Mouse (Mus musculus): ENCODE results near the gene Fam174a. TPM values are rescaled to one million over a fixed set of nuclear protein-coding genes. Genes with fewer than 3 reads are reported as not detected.
A peak's percentile ranks its signal among the peaks of the same experiment; 100 is the strongest.

The Fam174a gene
- 12.9 and 13.8 TPM in 2 replicates for polyA plus RNA-seq (2016; fragmentation: Nextera tagmentation; extraction: Ambion mirVana)

DNA sequence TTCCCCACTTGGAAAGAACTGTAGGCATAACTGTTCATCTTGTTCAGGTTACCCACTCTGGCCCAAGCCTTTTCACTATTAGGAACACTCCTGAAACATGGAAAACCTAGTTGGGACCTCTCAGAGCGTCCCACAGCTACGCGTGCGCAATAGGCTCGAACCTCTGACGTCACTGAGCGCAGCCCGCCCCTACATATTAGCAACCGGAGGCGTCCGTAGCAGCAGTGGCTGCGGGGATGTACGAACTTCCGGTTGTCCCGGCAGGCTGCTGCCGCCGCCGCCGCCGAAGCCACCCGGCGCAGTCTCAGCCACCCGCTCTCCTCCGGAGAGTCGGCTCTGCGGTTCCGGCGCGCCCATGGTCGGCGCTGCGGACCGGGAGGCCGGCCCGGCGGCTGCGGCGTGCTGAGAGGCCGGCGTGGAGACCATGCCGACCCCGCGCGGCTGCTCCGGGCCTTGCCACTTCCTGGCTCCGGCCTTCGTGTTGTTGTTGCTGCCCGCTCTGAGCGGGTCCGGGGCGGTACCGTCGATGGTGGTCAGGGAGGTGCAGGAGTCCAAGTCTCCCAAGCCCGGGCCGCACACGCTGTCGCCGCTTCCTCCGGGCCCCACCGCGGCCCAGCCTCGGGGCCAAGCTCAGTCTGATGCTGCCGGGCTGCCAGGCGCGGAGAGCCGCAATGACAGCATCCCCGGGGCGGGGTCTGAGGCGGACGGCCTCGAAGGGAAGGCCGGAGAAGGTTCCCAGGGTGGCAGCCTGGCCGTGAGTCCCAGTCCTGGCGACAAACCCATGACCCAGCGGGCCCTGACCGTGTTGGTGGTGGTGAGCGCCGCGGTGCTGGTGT is at the start of gene Fam174a:
TSS of gene Fam174a (plus strand) at position 231 of the 836 bp plus-strand sequence.
- Histone ChIP-seq H3K27me3 (ENCODE audit: low read depth, poor library complexity, severe bottlenecking) (no peaks in the 10 kb centered on the region), H3K4me3 (peak within 1 kb of the TSS; percentile 90), H3K9me3 (replicated peaks) (no peaks in the 10 kb centered on the region), H3K36me3 (no peaks in the 10 kb centered on the region), H3K4me1 (peaks cover 9% of the 10 kb centered on the region), H3K27ac (peak within 1 kb of the TSS; percentile 91)
- WGBS, result under 1% methylated on average over 79 of the region's 79 CpGs
- peak; percentile 89 for DNase-seq (ENCODE audit: low spot score)

- no peaks in the 10 kb centered on the region for H3K9me3 ChIP-seq (replicated peaks)
- 85% methylated on average over 2 of the region's 2 CpGs for WGBS
- DNase-seq (ENCODE audit: low spot score), result no peak
These were observed 49.6 kb upstream of the Fam174a start for GRCm38 (mm10) chr1:95263843-95264242.

GRCm38 (mm10) chr1:95267950-95268724 is 45.3 kb upstream of the Fam174a start:
- Histone ChIP-seq H3K36me3 (no peaks in the 10 kb centered on the region), H3K4me3 (no peak overlapping the region), H3K27ac (no peak overlapping the region), H3K4me1 (no peaks in the 10 kb centered on the region), H3K27me3 (ENCODE audit: low read depth, poor library complexity, severe bottlenecking) (no peaks in the 10 kb centered on the region), H3K9me3 (replicated peaks) (no peaks in the 10 kb centered on the region)
- WGBS, result 83% methylated on average over 13 of the region's 13 CpGs
- DNase-seq (ENCODE audit: low spot score), result no peak

More at GRCm38 (mm10) chr1:95263843-95264242, 49.6 kb upstream of the Fam174a start:
- no peaks in the 10 kb centered on the region for H3K4me1 ChIP-seq
- H3K27ac ChIP-seq, result no peak overlapping the region
- no peaks in the 10 kb centered on the region for H3K36me3 ChIP-seq
- H3K27me3 ChIP-seq (ENCODE audit: low read depth, poor library complexity, severe bottlenecking), result no peaks in the 10 kb centered on the region
- H3K4me3 ChIP-seq, result no peak overlapping the region

GRCm38 (mm10) chr1:95273321-95273720 is 40.1 kb upstream of the Fam174a start:
- no peaks in the 10 kb centered on the region for H3K4me1 ChIP-seq
- WGBS, result 39% methylated on average over 1 of the region's 1 CpGs
- DNase-seq (ENCODE audit: low spot score), result no peak
- no peaks in the 10 kb centered on the region for H3K36me3 ChIP-seq
- H3K9me3 ChIP-seq (replicated peaks), result no peaks in the 10 kb centered on the region
- no peak overlapping the region for H3K27ac ChIP-seq
- no peak overlapping the region for H3K4me3 ChIP-seq
- no peaks in the 10 kb centered on the region for H3K27me3 ChIP-seq (ENCODE audit: low read depth, poor library complexity, severe bottlenecking)

DNA sequence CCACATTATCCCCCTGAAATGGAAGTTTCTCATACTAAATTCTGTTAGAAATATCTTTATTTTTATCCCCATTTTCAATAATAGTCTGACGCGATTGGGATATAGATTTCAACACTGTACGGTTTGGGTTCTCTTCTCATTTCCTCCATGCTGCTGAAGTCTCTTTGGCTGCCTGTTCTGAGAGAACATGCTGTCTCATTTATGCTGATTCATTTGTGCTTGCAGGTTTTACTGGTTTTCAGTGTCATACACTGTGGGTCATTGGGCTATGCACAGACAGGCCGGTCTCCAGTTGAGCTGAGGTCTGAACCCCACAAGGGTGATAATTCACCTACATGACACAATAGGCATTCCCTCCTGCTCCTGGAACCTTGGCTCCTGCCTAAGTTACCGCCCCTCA is 5.1 kb upstream of the Fam174a start:
- H3K27ac ChIP-seq, result no peak overlapping the region
- H3K27me3 ChIP-seq (ENCODE audit: low read depth, poor library complexity, severe bottlenecking), result no peaks in the 10 kb centered on the region
- H3K9me3 ChIP-seq (replicated peaks), result no peaks in the 10 kb centered on the region
- no peaks in the 10 kb centered on the region for H3K36me3 ChIP-seq
- no peak for DNase-seq (ENCODE audit: low spot score)
- no peaks in the 10 kb centered on the region for H3K4me1 ChIP-seq
- no peak overlapping the region for H3K4me3 ChIP-seq
- 78% methylated on average over 5 of the region's 5 CpGs for WGBS

GRCm38 (mm10) chr1:95314229-95314555 is 769 bp downstream of the Fam174a start:
- H3K27me3 ChIP-seq (ENCODE audit: low read depth, poor library complexity, severe bottlenecking), result no peaks in the 10 kb centered on the region
- WGBS, result 0% methylated on average over 6 of the region's 6 CpGs
- H3K4me1 ChIP-seq, result peaks cover 9% of the 10 kb centered on the region
- H3K4me3 ChIP-seq, result peak overlapping the region; percentile 90
- no peaks in the 10 kb centered on the region for H3K9me3 ChIP-seq (replicated peaks)
- no peak for DNase-seq (ENCODE audit: low spot score)
- no peaks in the 10 kb centered on the region for H3K36me3 ChIP-seq
- peak overlapping the region; percentile 91 for H3K27ac ChIP-seq

- Histone ChIP-seq H3K36me3 (no peaks in the 10 kb centered on the region), H3K9me3 (replicated peaks) (no peaks in the 10 kb centered on the region), H3K4me1 (peaks cover 9% of the 10 kb centered on the region), H3K27ac (no peak overlapping the region), H3K4me3 (no peak overlapping the region), H3K27me3 (ENCODE audit: low read depth, poor library complexity, severe bottlenecking) (no peaks in the 10 kb centered on the region)
- no peak for DNase-seq (ENCODE audit: low spot score)
- WGBS, result 90% methylated on average over 6 of the region's 6 CpGs
These were observed 2.6 kb downstream of the Fam174a start for GRCm38 (mm10) chr1:95315981-95316380.

GRCm38 (mm10) chr1:95322219-95322618 is 8.8 kb downstream of the Fam174a start:
- no peaks in the 10 kb centered on the region for H3K4me1 ChIP-seq
- no peak for DNase-seq (ENCODE audit: low spot score)
- no peaks in the 10 kb centered on the region for H3K9me3 ChIP-seq (replicated peaks)
- no peaks in the 10 kb centered on the region for H3K27me3 ChIP-seq (ENCODE audit: low read depth, poor library complexity, severe bottlenecking)
- H3K27ac ChIP-seq, result no peak overlapping the region
- H3K4me3 ChIP-seq, result no peak overlapping the region
- H3K36me3 ChIP-seq, result peaks cover 5% of the 10 kb centered on the region
- 88% methylated on average over 2 of the region's 2 CpGs for WGBS

GRCm38 (mm10) chr1:95323004-95323403 is 9.6 kb downstream of the Fam174a start:
- 83% methylated on average over 7 of the region's 7 CpGs for WGBS
- H3K36me3 ChIP-seq, result peaks cover 5% of the 10 kb centered on the region

GRCm38 (mm10) chr1:95326856-95327255 is 13.4 kb downstream of the Fam174a start:
- no peak overlapping the region for H3K4me3 ChIP-seq
- H3K9me3 ChIP-seq (replicated peaks), result no peaks in the 10 kb centered on the region
- no peaks in the 10 kb centered on the region for H3K4me1 ChIP-seq
- no peak overlapping the region for H3K27ac ChIP-seq
- H3K36me3 ChIP-seq, result peaks cover 5% of the 10 kb centered on the region
- DNase-seq (ENCODE audit: low spot score), result no peak
- no peaks in the 10 kb centered on the region for H3K27me3 ChIP-seq (ENCODE audit: low read depth, poor library complexity, severe bottlenecking)

More at GRCm38 (mm10) chr1:95323004-95323403, 9.6 kb downstream of the Fam174a start:
- Histone ChIP-seq H3K27me3 (ENCODE audit: low read depth, poor library complexity, severe bottlenecking) (no peaks in the 10 kb centered on the region), H3K4me1 (no peaks in the 10 kb centered on the region), H3K4me3 (no peak overlapping the region), H3K27ac (no peak overlapping the region), H3K9me3 (replicated peaks) (no peaks in the 10 kb centered on the region)
- DNase-seq (ENCODE audit: low spot score), result no peak

- Histone ChIP-seq H3K27me3 (ENCODE audit: low read depth, poor library complexity, severe bottlenecking) (no peaks in the 10 kb centered on the region), H3K4me1 (no peaks in the 10 kb centered on the region), H3K9me3 (replicated peaks) (no peaks in the 10 kb centered on the region), H3K4me3 (no peak overlapping the region), H3K27ac (no peak overlapping the region), H3K36me3 (no peaks in the 10 kb centered on the region)
- DNase-seq (ENCODE audit: low spot score), result no peak
These were observed 26.2 kb downstream of the Fam174a start for GRCm38 (mm10) chr1:95339618-95340017.

DNA sequence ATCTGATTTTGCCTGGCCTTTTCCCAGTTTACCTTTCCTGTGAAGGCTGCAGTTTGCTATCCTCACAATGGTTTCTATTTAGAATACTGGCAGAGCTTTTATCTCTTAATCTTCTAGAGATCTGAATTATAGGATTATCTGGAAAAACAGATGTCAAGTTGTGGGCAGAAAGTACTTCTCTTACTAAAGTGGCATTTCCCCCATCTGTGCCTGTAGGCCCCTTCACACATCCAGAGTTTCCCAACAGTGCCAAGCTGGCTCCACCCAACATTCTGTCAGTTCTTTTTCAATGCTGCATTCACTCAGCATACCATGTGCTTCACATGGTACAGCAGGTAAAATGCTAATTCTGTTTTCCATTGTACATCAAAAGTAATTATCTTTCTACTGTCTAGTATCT is 28.8 kb downstream of the Fam174a start:
- Histone ChIP-seq H3K27me3 (ENCODE audit: low read depth, poor library complexity, severe bottlenecking) (no peaks in the 10 kb centered on the region), H3K4me3 (no peak overlapping the region), H3K9me3 (replicated peaks) (no peaks in the 10 kb centered on the region), H3K4me1 (no peaks in the 10 kb centered on the region), H3K36me3 (no peaks in the 10 kb centered on the region), H3K27ac (no peak overlapping the region)
- no peak for DNase-seq (ENCODE audit: low spot score)
